Mouse (Mus musculus): Measurements from ENCODE around the gene Lrp3.

Gene Lrp3

DNA sequence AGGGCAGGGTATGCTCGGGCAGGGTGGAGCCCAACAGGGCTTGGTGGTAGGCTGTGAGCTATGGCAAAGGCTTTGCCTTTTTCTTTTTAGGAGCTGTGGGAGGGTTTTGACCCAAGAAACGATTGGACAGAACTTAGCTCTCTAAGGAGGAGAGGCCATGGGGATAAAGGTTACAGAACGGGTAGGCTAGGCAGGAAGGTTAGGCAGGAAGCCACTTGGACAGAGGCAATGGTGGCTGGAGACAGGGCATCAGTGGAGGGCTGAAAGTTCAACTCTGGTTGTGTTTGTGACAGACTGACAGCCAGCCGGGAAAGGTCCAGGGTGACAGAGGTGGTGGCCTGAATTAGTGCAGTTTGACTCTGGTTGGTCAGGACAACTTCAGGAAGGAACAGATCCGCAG lies 25.6 kb downstream of the Lrp3 start:
- no peak for DNase-seq (ENCODE audit: low read depth, low spot score)

DNA sequence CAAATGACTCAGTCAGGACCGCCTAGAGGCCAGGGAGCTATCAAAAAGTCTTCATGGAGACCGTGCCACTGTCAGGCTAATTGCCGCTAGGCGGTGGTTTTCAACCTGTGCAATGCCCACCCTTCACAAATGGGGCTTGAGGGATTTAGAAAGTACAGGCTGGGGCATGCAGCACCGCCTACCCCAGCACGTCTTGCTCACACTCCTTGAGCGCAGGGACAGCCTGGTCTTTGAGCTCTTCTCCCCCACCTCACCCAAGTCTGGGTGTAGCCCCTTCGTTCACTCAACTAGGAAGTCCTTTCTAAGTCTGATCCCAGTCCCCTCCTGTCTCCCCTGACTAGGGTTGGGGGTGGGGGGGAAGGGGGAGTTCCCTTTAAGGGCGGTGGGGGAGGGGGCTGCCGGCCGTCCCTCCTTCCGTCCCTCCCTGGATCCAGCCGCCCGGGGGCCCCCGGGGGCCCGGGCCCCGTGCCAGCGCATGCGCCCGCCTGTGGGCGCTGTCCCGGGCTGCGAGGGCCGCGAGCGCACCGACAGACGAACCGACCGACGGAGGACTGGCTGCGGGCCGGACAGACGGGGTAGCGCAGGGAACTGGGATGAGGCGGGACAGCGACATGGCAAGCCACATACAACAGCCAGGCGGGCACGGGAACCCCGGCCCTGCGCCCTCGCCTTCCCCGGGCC lies 29.3 kb downstream of the Lrp3 start, which contains the start of gene Slc7a10:
Gene Slc7a10 (plus strand): TSS at position 497 of the 681 bp plus-strand sequence.
- no peak for DNase-seq (ENCODE audit: low read depth, low spot score)

DNA sequence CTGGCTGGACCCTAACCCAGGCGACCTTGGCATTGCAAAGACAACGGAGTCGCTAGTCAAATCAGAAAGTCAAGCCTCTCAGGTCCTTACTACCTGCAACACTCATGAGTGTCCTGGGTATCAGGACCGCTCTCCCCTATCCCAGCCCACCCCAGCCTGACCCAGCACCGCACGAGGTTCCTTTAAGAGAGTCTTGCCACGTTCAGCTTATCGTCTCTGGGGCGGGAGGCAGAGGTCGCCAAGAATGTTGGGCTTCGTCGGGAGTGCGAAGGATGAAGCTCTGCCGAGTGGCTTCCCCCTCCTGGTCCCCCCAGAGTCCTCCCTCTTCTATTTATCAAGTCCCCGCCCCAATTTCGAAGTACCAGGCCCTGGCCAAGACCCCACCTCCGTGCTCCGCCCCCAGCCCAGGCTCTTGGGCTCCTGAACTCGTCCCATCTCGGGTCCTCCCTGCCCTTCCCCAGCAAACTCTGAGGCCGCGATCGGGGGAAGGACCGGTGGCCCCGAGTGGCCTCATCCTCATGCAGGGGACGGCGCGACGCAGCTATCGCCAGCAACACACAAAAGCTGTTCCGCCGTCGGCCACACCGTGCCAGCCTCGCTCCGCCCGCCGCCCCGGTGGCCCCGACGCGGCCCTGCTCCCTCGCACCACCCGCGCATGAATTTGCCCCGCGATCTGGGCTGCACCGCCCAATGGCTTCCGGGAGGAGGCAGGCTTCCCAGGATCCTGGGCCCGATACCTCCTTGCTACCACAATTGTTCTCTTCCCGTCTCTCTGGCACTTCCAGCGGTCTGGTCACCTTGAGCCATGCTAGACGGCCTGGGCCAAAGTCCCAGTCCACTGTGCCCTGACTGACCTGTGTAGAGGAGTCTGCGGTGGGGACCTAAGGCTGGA lies 30.2 kb downstream of the Lrp3 start:
- DNase-seq (ENCODE audit: low read depth, low spot score): no peak

DNA sequence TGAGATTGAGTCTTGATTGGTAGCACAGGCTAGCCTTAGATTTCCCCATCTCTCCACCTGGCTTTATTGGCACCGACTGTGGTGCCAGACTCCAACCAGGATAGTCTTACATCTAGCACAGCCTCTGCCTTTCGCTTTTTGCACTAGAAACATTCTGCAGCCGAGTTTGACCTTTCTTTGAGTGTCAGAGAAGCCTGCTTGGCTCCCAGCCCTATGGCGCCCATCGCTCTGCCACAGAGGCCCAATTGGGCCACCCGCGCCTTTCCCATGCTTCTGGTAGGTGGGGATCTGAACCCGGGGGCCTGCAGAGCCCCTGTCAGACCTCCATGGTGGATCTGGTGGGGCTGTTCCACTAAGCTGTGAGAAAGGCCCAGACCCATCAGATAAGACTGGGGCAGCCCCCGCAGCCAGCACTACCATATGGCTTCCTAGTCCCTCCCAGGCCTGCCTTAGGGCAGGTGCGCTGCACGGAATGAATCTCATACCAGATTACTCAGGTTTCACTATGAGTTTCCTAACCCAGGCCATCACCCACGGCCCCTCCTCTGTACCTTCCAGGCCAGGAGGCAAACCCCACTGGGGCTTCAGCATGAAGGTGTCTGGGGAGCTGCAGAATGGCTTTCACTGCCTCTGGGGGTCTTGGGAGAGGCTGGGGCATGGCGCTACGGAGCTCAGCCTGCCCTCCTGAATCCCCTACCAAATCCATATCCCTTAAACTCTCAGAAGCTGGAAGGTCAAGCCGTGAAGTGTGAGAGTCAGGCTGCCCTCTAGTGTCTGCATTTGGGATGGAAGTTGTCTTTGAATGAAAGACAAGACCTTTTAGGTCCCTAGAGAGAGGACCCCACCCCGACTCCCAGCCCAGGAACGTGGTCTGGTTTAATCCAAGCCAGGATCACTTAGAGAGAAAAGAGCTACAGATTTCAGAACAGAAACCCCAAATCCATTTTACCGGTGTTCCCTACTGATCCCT lies 38.6 kb downstream of the Lrp3 start:
- DNase-seq (ENCODE audit: low read depth, low spot score): peak; percentile 8

DNA sequence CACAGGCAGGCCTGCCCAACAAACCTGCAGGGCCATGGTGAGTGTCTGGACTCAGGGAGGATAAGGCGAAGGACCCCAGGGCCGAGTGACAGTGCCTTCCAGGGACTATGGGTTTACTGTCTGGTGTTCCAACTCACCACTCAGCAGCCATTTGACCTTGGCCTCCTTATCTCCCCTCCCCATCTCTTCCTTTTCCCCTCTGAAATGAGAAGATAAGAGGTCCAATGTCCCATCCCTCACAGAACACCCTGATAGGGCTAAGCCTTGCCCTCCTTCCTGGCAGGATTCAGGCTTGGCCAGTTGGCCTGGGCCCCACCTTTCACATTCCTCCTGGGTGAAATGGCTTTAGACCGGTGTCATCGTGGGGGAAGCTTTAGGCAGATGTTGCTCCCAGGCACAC lies 39.8 kb downstream of the Lrp3 start:
- no peak for DNase-seq (ENCODE audit: low read depth, low spot score)

DNA sequence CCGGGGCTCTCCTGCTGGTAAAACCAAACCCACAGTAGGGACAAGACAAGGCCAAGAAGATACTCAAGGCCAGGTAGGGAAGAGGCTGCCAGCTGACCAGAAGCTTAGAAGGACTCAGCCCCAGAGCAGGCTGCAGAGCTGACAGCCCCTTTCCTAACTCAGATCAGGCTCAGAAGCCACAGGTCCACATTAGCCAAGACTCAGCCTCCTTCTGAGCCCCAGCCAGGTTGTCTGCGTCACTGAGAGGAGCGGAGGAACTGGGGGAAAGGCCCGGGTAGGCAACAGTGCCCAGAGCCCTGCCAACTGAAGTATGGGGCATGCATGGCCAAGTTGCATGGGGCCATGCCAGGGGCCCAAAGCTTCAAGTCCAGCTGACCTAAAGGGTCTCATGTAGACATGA lies 42.8 kb downstream of the Lrp3 start:
- DNase-seq (ENCODE audit: low read depth, low spot score): no peak

DNA sequence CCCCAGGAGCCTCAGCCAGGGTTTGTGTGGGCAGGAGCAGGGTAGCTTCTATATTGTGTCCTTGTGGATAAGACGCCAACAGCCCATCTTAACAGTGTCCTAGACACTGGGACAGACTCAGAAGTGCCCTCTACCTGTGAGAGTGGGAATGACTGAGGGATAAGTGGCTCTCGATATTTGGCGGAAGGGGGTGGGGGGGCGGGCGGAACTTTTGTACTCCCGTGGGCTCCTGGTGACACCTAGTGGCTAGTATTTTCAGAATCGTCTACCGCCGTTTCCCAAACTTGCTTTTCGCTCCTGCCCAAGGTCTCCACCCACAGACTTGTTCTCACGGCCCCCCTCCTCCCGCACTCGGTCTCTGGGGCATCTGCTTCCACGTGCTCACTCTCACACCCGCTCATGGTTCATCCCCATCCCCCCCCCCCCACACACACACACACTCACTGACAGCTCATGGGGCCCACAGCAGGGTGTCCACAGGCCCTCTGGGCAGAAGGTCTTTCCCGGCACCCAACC lies 43.4 kb downstream of the Lrp3 start:
- DNase-seq (ENCODE audit: low read depth, low spot score): peak; percentile 52

DNA sequence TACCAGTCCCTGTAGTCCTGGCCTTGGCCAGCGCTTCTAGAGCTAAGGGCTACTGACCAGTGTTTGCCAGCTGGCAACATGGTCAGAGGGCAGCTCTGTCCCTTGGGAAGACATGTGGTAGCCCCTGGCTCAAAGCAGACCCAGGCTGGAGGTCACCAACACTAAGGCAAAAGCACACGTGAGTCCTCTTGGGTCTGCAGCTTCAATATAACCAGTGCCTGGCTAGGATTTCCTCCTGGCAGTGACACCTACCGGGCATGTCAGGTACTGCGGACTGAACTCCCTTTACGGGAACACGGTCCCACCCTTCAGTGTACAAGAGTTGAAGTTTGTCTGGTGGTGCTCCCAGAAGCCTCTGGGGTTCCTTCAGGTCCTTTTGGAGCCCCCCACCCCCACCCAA lies 46.0 kb downstream of the Lrp3 start:
- peak; percentile 33 for DNase-seq (ENCODE audit: low read depth, low spot score)

DNA sequence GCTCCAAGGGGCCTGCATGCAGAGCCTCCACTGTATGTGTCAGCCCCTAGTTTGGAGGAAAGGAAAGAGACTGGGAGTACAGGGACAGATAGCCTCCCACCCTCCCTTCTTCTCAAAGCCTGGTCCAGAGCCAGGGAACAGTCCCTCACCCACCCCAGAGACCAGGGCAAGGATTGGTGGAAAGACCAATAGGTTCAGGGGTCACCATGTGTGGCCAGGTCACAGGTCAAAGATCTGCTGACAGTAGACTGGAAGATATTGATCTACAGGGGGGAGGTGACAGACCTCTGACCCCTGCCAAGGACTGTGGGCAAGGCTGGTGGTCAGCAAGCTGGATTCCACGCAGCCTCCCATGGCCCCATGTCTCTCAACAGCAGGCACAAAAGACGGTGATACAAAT lies 47.4 kb downstream of the Lrp3 start:
- no peak for DNase-seq (ENCODE audit: low read depth, low spot score)

DNA sequence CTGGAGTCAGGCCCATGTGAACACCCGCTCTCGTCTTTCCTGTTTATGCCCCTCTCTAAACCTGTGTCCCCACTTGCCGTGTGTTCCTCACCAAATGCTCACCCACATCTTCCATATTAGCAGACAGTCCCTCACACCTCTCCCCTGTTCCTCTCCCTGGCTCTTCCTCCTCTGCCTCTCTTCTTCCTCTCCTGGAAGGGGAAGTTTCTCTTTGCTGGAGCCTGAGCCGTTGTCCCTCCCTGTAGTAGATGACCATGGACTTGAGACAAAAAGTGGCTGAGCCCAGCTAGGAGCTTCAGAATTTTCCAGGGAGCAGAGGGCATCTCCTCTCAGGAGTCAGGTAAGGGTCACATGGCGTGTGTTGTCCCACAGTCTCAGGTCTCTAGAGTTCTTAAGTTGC lies 48.3 kb downstream of the Lrp3 start:
- no peak for DNase-seq (ENCODE audit: low read depth, low spot score)

DNA sequence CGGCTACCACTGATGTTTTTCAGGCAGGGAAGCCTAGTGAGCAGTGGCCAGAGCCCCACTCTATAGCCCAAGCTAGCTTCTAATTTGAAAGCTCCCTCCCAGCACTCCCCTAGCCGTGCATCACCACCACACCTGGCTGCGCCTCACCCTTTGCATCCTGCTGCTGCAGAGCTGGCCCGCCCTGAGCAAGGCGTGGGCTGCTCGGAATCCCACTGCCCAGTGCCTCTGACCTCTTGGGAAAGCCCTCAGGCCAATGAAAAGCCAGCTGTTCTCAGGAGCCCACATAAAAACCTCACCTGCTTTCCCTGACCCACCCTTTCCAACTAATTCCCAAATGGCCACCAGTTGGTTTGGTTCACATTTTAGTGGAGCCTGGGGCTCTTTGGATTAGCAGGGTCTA lies 51.2 kb downstream of the Lrp3 start:
- DNase-seq (ENCODE audit: low read depth, low spot score): no peak

DNA sequence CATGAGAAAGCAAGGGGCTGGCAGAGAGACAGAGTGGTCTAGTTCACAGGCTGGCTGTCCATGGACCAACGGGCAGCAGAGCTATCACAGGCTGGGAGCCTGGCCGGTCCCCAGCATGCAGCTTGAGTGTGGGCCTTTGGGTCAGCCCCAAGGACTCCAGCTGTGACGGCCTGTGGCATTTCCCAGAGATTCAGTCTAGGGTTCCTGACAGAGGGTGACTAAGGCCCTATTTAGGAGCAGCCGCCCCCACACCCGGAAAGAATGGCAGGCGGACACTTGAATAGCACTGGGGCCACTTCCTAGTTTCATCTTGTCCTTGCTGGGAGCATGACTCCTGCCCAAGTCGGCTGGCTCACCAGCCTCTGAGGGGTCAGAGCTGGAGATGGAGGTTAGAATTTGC lies 51.7 kb downstream of the Lrp3 start:
- DNase-seq (ENCODE audit: low read depth, low spot score): no peak

DNA sequence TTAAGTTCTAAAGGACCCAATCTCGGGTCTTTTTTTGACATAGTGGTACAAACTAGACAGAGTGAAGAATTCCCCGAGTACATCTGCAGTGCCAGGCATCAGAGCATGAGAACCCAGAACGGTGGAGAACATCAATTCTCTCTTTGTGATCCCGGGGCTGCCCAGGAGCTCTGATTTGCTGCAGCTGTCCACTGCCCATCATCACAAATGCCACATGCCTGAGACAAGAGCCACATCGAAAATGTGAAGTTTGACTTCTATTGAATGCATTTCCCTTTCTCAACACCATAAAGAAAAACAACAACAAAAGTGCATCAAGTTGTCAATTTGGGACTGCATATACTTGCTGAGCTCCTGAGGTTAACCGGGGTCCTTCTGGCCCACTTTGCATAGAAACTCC lies 52.9 kb downstream of the Lrp3 start:
- DNase-seq (ENCODE audit: low read depth, low spot score): no peak

DNA sequence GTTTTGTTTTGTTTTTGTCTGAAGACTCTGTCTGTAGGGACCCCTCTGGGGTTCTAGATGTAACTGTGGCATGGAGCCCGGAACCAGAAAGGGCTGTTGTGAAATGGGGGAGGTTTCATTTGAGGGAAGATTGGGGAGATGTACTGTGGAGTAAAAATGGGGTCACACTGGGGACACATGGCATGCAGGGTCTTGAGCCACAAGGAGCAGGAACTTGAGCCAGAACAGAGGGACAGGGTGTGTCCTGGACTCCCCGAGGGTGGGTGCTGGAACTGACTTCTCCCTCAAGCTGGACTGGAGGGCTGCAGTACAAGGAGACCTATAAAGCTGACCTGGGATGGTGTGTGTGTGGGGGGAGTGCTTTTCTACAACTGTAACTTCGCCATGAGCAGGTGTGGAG lies 57.8 kb downstream of the Lrp3 start:
- DNase-seq (ENCODE audit: low read depth, low spot score): no peak

DNA sequence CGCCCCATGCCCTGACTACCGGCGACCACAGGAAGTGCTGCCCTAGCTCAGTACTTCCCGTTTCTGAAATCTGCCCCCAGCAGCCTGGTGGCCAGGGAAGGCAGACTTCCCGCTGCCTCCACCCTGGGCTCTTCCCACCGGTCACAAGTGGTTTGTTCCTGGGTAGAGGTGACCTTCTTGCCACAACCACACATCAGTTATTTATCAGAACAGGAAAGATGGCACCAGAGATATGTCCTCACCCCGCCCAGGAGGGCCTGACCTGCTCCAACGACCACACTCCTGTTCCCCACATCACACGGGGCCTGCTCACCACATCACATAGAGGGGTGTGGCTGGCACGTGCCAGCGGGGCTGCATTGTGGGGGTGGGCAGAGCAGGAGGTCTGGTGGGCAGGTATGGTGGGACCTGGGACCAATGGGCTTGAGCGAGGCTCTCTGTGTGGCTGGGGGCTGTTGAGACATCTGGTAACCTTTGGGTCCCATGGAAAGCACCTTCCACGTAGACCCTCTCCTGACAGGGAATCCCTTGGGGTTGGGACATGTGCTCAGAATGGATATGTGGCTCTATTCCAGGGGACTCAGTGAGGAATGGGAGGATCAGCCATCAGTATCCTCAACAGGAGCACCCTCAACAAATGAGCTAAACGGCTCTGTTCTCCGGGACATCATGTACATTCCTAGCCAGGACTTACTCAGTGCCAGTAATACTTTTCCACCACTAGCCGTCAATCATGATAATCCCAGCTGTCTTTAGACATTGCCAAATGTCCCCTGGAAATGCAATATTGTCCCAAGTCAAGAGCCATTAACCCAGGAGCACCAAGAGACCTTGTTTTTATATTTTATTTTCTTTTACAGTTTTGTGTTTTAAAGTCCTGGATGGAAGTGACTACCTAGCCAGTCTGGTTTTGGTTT lies 58.5 kb downstream of the Lrp3 start:
- DNase-seq (ENCODE audit: low read depth, low spot score): no peak

DNA sequence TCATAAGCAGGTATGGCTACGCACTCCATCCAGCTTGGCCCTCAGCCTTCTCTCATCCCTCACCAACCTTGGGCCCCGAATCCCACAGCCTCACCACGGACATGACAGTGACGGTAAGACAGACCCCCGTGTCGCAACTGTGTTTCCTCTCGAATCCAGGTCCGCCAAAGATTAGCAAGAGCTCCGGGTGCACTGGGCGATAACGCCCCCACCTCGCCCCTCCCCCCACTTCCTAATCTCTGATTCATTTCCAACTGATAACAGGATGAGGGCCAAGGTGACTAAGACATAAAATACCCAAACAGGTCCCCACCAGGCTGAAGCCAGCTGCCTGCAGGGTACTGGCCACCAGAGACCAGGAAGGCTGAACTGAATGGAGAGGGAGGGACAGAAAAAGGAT lies 60.8 kb downstream of the Lrp3 start:
- DNase-seq (ENCODE audit: low read depth, low spot score): no peak

DNA sequence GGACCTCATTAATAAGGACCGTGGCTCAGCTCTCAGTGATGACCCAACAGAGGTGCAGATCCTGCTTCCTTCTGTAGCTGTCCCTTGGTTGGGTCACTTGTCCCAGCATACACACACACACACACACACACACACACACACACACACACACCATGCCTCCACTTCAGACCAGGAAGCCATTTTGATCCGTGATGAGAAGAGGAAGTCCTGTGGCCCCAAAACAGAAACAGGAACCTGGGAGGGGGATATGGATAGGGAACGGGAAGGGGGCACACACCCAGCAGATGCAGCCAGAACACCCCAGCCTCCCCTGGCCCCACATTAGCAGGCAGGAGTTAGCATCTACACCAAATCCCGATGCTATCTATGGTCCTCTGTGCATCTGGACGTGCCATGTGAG lies 64.4 kb downstream of the Lrp3 start:
- DNase-seq (ENCODE audit: low read depth, low spot score): no peak
